Mouse (Mus musculus) hindbrain, postnatal 0 days (tissue): ENCODE measurements around the gene Dnajc19. TPM values are rescaled to one million over a fixed set of nuclear protein-coding genes. Genes with fewer than 3 reads are reported as not detected.
"Not testable (repeated sequence)": the region's sequence is repeated elsewhere in the genome, so short reads cannot be mapped to it uniquely, and the experiment has no call there.

Source experiments
- ATAC-seq: fragments of 200-750 bp; cut with Nextera tagmentation; 2 replicates; pipeline ENCODE4 v1.8.0; 2017; ENCODE audit warnings: mild to moderate bottlenecking, moderate TSS enrichment, moderate library complexity
- DNase-seq: peaks from one replicate; pipeline ENCODE4 v3.0.0-alpha.2; 2015; ENCODE audit warnings: low spot score
- H3K27ac ChIP-seq: fragments of 300-500 bp; sonication (generic); 2 replicates; pipeline ENCODE4 v1.5.1; 2014; ENCODE audit warnings: mild to moderate bottlenecking
- H3K27me3 ChIP-seq: fragments of 300-500 bp; sonication (generic); 2 replicates; pipeline ENCODE4 v1.6.1; 2014; ENCODE audit warnings: low read length, mixed read lengths; ENCODE audit not compliant: insufficient read depth
- H3K36me3 ChIP-seq: fragments of 300-500 bp; sonication (generic); 2 replicates; pipeline ENCODE4 v1.6.1; 2014; ENCODE audit warnings: low read length, mixed read lengths; ENCODE audit not compliant: insufficient read depth
- H3K4me1 ChIP-seq: fragments of 300-500 bp; sonication (generic); 2 replicates; pipeline ENCODE4 v1.6.1; 2014; ENCODE audit warnings: antibody characterized with exemption, low read length, mixed read lengths; ENCODE audit not compliant: insufficient read depth
- H3K4me2 ChIP-seq: fragments of 300-500 bp; sonication (generic); 2 replicates; pipeline ENCODE4 v1.6.1; 2014; ENCODE audit warnings: low read depth, mild to moderate bottlenecking, low read length, moderate library complexity, mixed read lengths
- H3K4me3 ChIP-seq: fragments of 300-500 bp; sonication (generic); 2 replicates; pipeline ENCODE4 v1.5.1; 2014; ENCODE audit warnings: low read length
- H3K9ac ChIP-seq: fragments of 300-500 bp; sonication (generic); replicated peaks from 2 replicates; pipeline ENCODE4 v1.6.1; 2014; ENCODE audit warnings: mild to moderate bottlenecking, low read length, moderate library complexity, mixed read lengths
- H3K9me3 ChIP-seq: fragments of 300-500 bp; sonication (generic); 2 replicates; pipeline ENCODE4 v1.6.1; 2016; ENCODE audit warnings: low read length, mixed read lengths
- CTCF ChIP-seq: IDR thresholded peaks from 2 replicates; pipeline ENCODE4 v1.5.1; 2016; ENCODE audit warnings: antibody characterized with exemption, control low read depth, low read depth
- WGBS: fragments of 180-500 bp; shearing (Covaris S2); extraction: QIAGEN DNeasy Blood & Tissue Kit; methylation state at CpG from one replicate; pipeline ENCODE4 v1.1.7; 2014; 5-methylcytosine and 5-hydroxymethylcytosine counted together
- polyA plus RNA-seq: library from polyadenylated mRNA; unstranded; fragments of >200 nt; fragmentation: Nextera tagmentation; extraction: Ambion mirVana; gene quantifications from 2 replicates; pipeline ENCODE4 v1.2.1, GENCODE M21; 2015
- total RNA-seq: library from RNA; depleted of rRNA; stranded (reverse); fragments of >200 nt; gene quantifications from 2 replicates; pipeline ENCODE4 v1.2.3, GENCODE M21; 2014

The Dnajc19 gene
- total and polyA plus RNA-seq, 2 experiments from 2014 or later, result 89.5 to 191 TPM

DNA sequence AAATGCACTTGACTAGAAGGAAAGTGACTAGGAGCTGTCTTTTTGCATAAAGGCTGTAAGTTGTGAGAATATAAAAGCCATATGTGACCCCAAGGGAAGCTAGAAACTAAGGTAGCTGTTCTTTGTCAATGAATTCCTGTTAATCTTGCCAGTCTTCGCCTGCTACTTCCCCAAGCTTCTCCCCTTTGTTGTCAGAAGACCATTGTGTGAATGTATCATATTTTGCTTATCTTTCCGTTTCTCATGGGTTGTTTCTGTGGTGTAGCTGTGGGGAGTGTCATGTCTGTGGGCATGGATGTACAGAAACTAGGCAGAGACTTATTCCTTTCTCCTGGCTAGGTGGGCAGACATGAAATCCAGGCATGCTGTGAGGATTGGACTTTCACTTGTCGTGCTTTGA, 808 bp upstream of the Dnajc19 start:
- no peak for TF ChIP-seq CTCF
- Histone ChIP-seq H3K27ac (0 out of 2 replicates have a peak overlapping the region, but pooled peaks have one; percentile 80), H3K9ac (peak overlapping the region; percentile 81), H3K4me3 (peak overlapping the region; percentile 81), H3K9me3 (no peaks in the 10 kb centered on the region), H3K36me3 (no peaks in the 10 kb centered on the region), H3K4me1 (peaks cover 11% of the 10 kb centered on the region), H3K27me3 (no peaks in the 10 kb centered on the region), H3K4me2 (peak overlapping the region; percentile 70)
- ATAC-seq (no peak), DNase-seq (no peak)
- 90% methylated on average over 3 of the region's 3 CpGs for WGBS

DNA sequence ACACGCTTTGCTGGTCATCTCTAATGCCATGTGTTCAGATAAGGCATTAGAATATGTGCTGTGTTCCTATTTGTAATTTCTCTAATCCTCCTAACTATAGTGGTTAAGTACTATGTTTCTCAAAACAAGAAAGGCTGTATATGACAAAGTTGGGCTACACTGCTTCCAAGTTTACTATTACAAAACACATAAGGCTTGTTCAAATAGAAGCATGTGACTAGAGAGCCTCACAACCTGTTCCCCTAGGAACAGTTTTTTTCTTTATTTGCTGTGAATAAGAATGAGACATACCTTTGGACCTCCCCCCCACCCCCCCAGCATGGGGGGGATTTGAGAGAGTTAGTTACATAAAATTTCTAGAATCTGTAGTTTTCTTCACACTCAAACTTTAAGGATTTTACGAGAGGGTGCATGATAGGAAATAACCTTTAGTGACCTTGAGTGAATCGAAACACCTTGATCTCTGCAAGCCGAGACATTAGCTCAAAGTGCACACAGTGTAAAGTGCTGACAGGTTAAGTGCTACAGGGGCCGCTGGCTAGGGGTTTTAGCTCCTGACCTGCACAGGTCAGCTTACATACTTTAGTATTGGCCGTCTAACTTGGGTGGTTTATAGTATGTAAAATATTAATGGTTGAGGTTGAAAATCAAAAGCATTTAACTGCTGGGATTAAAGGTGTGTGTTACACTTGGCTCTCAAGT, 4.9 kb downstream of the Dnajc19 start:
- Histone ChIP-seq H3K9me3 (no peaks in the 10 kb centered on the region), H3K4me2 (no peak overlapping the region), H3K4me1 (peaks cover 5% of the 10 kb centered on the region; the same call in 1 of the 2 replicates), H3K27me3 (no peaks in the 10 kb centered on the region), H3K27ac (no peak overlapping the region), H3K36me3 (peaks cover 9% of the 10 kb centered on the region; the same call in 1 of the 2 replicates), H3K9ac (no peak overlapping the region), H3K4me3 (no peak overlapping the region)
- DNase-seq (no peak), ATAC-seq (no peak)
- WGBS, result 86% methylated on average over 6 of the region's 6 CpGs
- no peak for TF ChIP-seq CTCF

DNA sequence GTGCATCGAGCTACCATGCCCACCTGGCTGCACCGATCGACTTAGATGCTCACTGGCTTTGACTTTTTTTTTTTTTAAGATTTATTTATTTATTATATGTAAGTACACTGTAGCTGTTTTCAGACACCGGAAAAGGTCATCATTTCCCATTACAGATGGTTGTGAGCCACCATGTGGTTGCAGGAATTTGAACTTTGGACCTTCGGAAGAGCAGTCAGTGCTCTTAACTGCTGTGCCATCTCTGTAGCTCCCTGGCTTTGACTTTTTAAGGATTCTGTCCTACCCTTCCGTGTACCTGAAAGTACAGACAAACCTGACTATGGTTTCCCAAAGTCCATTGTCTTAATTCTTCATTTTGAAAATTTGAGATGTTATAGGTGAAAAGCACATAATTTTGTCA, 8.4 kb downstream of the Dnajc19 start:
- Histone ChIP-seq H3K4me2 (no peak overlapping the region), H3K36me3 (peaks cover 9% of the 10 kb centered on the region; the same call in 1 of the 2 replicates), H3K4me3 (no peak overlapping the region), H3K4me1 (no peaks in the 10 kb centered on the region), H3K9ac (no peak overlapping the region), H3K9me3 (no peaks in the 10 kb centered on the region), H3K27me3 (no peaks in the 10 kb centered on the region), H3K27ac (no peak overlapping the region)
- no peak for TF ChIP-seq CTCF
- WGBS, result 96% methylated on average over 6 of the region's 6 CpGs
- no peak for DNase-seq
- ATAC-seq, result no peak

DNA sequence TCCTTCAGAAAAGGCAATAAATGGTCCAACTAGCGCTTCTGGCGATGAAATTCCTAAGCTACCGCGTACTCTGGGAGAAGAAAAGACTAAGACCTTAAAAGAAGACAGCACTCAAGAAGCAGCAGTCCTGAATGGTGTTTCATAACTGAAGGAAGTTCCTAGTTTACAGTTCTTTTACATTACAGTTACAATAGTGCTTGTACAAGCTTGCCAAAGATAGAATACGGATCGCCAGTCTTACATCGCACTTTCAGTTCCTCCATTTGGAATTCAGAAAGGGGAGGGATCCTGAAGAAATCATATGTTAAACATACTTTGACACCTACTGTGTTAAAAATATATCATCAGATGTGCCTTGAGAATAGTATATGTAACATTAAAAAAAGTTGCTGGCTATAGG, 12.2 kb downstream of the Dnajc19 start:
- H3K4me2 ChIP-seq, ATAC-seq, H3K4me3 ChIP-seq, H3K9ac ChIP-seq, DNase-seq, H3K4me1 ChIP-seq, H3K27ac ChIP-seq, H3K9me3 ChIP-seq, H3K27me3 ChIP-seq: not testable (repeated sequence)
- peaks cover 10% of the 10 kb centered on the region for H3K36me3 ChIP-seq
- 93% methylated on average over 7 of the region's 7 CpGs for WGBS

DNA sequence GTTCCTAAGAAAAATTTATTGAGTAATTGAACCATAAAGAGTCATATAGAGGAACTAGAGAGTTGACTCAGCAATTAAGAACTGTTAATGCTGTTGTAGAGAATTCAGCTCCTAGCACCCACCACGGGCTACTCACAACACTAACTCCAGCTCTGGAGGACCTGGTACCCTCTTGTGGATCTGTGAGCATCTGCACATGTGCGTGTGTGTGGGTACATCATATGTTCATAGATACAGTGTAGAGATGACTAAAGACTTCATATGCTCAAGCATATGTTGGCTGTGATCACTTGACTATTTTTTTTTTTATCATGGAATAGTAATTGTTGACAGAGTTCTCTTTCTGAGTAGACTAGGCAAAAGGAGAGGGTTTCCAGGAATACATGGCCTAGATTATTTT, 18.8 kb downstream of the Dnajc19 start:
- H3K27me3 ChIP-seq, result no peaks in the 10 kb centered on the region
- peak; percentile 6; the same call in 1 of the 2 replicates for TF ChIP-seq CTCF
- H3K36me3 ChIP-seq, result peaks cover 20% of the 10 kb centered on the region
- no peak overlapping the region for H3K4me2 ChIP-seq
- DNase-seq (no peak), ATAC-seq (no peak)
- no peaks in the 10 kb centered on the region for H3K4me1 ChIP-seq
- no peak overlapping the region for H3K27ac ChIP-seq
- no peak overlapping the region for H3K4me3 ChIP-seq
- no peaks in the 10 kb centered on the region for H3K9me3 ChIP-seq
- 92% methylated on average over 2 of the region's 2 CpGs for WGBS
- no peak overlapping the region for H3K9ac ChIP-seq

DNA sequence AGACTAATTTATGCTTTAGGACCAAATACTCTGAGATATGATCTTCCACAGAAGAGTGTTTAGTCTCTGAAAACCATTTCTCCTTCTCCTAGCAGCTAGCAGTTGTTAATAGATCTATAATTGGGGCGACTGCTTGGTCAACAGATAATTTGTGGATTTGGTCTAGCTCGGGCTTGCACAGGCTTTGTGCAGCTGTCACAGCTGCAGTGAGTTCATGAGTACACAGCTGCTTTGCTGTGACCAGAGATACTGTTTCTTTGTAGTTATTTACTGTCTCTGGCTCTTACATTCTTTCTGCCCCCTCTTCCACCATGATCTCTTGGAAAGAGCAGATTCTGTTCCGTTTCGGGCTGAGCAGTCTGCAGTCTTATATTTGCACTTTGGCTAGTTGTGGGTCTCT, 39.1 kb downstream of the Dnajc19 start:
- no peak overlapping the region for H3K9ac ChIP-seq
- ATAC-seq (no peak), DNase-seq (no peak)
- H3K9me3 ChIP-seq, result no peaks in the 10 kb centered on the region
- H3K4me1 ChIP-seq, result no peaks in the 10 kb centered on the region
- TF ChIP-seq CTCF, result no peak
- 89% methylated on average over 4 of the region's 4 CpGs for WGBS
- peaks cover 3% of the 10 kb centered on the region; the same call in 1 of the 2 replicates for H3K36me3 ChIP-seq
- no peak overlapping the region for H3K4me2 ChIP-seq
- H3K27me3 ChIP-seq, result no peaks in the 10 kb centered on the region
- H3K4me3 ChIP-seq, result no peak overlapping the region
- no peak overlapping the region for H3K27ac ChIP-seq

DNA sequence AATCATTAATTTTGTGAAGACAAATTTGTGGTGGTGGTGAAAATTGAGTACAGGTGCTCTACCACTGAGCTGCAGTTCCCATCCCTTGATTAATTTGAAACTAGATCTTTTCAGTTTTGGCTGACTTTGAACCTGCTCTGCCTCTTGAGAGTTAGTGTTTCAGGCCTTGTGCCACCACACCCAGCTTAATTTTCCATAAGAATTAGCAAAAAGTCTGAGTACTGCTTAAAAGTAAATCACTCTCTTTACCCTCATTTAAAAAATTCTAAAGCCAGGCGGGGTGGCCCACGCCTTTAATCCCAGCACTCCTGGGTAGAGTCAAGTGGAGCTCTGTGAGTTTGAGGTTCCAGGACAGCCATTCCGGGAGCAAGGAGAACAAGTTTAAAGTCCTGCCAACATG, 45.4 kb downstream of the Dnajc19 start:
- WGBS, result 87% methylated on average over 3 of the region's 3 CpGs
- Histone ChIP-seq H3K4me2 (no peak overlapping the region), H3K4me3 (no peak overlapping the region), H3K9ac (no peak overlapping the region), H3K27ac (no peak overlapping the region), H3K27me3 (no peaks in the 10 kb centered on the region), H3K36me3 (no peaks in the 10 kb centered on the region), H3K9me3 (no peaks in the 10 kb centered on the region), H3K4me1 (no peaks in the 10 kb centered on the region)
- no peak for TF ChIP-seq CTCF
- no peak for DNase-seq
- ATAC-seq, result no peak
